Mouse (Mus musculus) liver, embryonic 14.5 days (tissue): ENCODE results near the gene Bax. TPM values are rescaled to one million over a fixed set of nuclear protein-coding genes. Genes with fewer than 3 reads are reported as not detected.
A peak's percentile ranks its signal among the peaks of the same experiment; 100 is the strongest.

ENCODE experiments used
- ATAC-seq: fragments of 200-750 bp; cut with Nextera tagmentation; 2 replicates; pipeline ENCODE4 v1.8.0; 2017; ENCODE audit warnings: moderate number of reproducible peaks, mild to moderate bottlenecking, moderate library complexity; ENCODE audit not compliant: insufficient read depth
- DNase-seq, 3 experiments: peaks; one replicate each; pipeline ENCODE4 v3.0.0-alpha.2; 2012 to 2013; ENCODE audit warnings: low read depth in 3 of 3, low spot score in 3 of 3
- H3K27ac ChIP-seq: fragments of 300-500 bp; sonication (generic); 2 replicates; pipeline ENCODE4 v1.5.1; 2014; ENCODE audit warnings: moderate library complexity, mild to moderate bottlenecking, control low read depth, inconsistent platforms
- H3K27me3 ChIP-seq: fragments of 300-500 bp; sonication (generic); 2 replicates; pipeline ENCODE4 v1.6.1; 2014; ENCODE audit warnings: mild to moderate bottlenecking, low read length, moderate library complexity; ENCODE audit not compliant: control insufficient read depth, insufficient read depth
- H3K36me3 ChIP-seq: fragments of 300-500 bp; sonication (generic); replicated peaks from 2 replicates; pipeline ENCODE4 v1.6.1; 2014; ENCODE audit warnings: low read depth; ENCODE audit not compliant: control insufficient read depth, insufficient read depth
- H3K4me1 ChIP-seq, 2 experiments: fragments of 200-500 bp in 1 of 2; fragments of 300-500 bp in 1 of 2; sonication (generic) in 1 of 2; replicated peaks; 2 replicates each; pipeline ENCODE4 v1.6.1; 2012 to 2014; ENCODE audit warnings: antibody characterized with exemption in 1 of 2, inconsistent platforms in 1 of 2, low read length in 1 of 2; ENCODE audit not compliant: control insufficient read depth in 2 of 2, insufficient read depth in 2 of 2
- H3K4me2 ChIP-seq: fragments of 300-500 bp; sonication (generic); 2 replicates; pipeline ENCODE4 v1.6.1; 2014; ENCODE audit warnings: low read depth, mild to moderate bottlenecking, control low read depth, moderate library complexity
- H3K4me3 ChIP-seq, 2 experiments: fragments of 200-500 bp in 1 of 2; fragments of 300-500 bp in 1 of 2; sonication (generic) in 1 of 2; 2 replicates each; pipeline ENCODE4 v1.5.1; 2012 to 2014; ENCODE audit warnings: low read depth in 2 of 2, low read length in 2 of 2, mild to moderate bottlenecking in 2 of 2, control low read depth in 1 of 2, inconsistent platforms in 1 of 2, moderate library complexity in 1 of 2; ENCODE audit not compliant: insufficient read depth in 1 of 2
- H3K9ac ChIP-seq: fragments of 300-500 bp; sonication (generic); replicated peaks from 2 replicates; pipeline ENCODE4 v1.6.1; 2014; ENCODE audit warnings: mild to moderate bottlenecking, control low read depth, moderate library complexity
- H3K9me3 ChIP-seq: fragments of 300-500 bp; sonication (generic); 2 replicates; pipeline ENCODE4 v1.6.1; 2016; ENCODE audit warnings: low read length, mixed read lengths; ENCODE audit not compliant: control insufficient read depth
- CTCF ChIP-seq: IDR thresholded peaks from 2 replicates; pipeline ENCODE4 v1.5.1; 2016; ENCODE audit warnings: antibody characterized with exemption, low read depth, control low read depth
- EP300 ChIP-seq: IDR thresholded peaks from 2 replicates; pipeline ENCODE4 v1.6.1; 2016; ENCODE audit warnings: antibody characterized with exemption, low read depth
- WGBS: fragments of 180-500 bp; shearing (Covaris S2); extraction: QIAGEN DNeasy Blood & Tissue Kit; methylation state at CpG from one replicate; pipeline ENCODE4 v1.1.7; 2014; ENCODE audit not compliant: insufficient replicate concordance; 5-methylcytosine and 5-hydroxymethylcytosine counted together
- polyA plus RNA-seq, 2 experiments: library from polyadenylated mRNA; depleted of rRNA in 1 of 2; stranded (reverse) in 1 of 2; unstranded in 1 of 2; fragments of >200 nt; fragmentation: Nextera tagmentation in 1 of 2; extraction: Ambion mirVana in 1 of 2; gene quantifications; 2 replicates each; pipeline versions ENCODE4 v1.2.1 to v1.2.3; 2012 to 2014

Gene Bax
- polyA plus RNA-seq, 2 experiments = 49.7 to 57.9 TPM

GRCm38 (mm10) chr7:45451344-45451982 lies 15.2 kb downstream of the Bax start:
- Histone ChIP-seq H3K4me2 (peak overlapping the region; percentile 3; the same call in 1 of the 2 replicates), H3K9ac (no peak overlapping the region), H3K9me3 (no peaks in the 10 kb centered on the region), H3K27me3 (no peaks in the 10 kb centered on the region), H3K27ac (no peak overlapping the region), H3K4me1 (peaks cover 6 to 9% of the 10 kb centered on the region in 2 experiments), H3K36me3 (no peaks in the 10 kb centered on the region; the same call in 1 of the 2 replicates), H3K4me3 (no peak overlapping the region)
- DNase-seq (peak; percentile 70 to 81 (median 71)), ATAC-seq (peak; percentile 77)
- 50% methylated on average over 23 of the region's 23 CpGs for WGBS
- TF ChIP-seq CTCF = peak; percentile 98
- TF ChIP-seq EP300 = no peak

GRCm38 (mm10) chr7:45449974-45450373 lies 16.7 kb downstream of the Bax start:
- Histone ChIP-seq H3K9ac (no peak overlapping the region), H3K27ac (no peak overlapping the region), H3K4me1 (peaks cover 6 to 9% of the 10 kb centered on the region in 2 experiments), H3K9me3 (no peaks in the 10 kb centered on the region), H3K4me3 (no peak overlapping the region), H3K36me3 (no peaks in the 10 kb centered on the region), H3K27me3 (no peaks in the 10 kb centered on the region), H3K4me2 (no peak overlapping the region)
- 90% methylated on average over 1 of the region's 1 CpGs for WGBS
- TF ChIP-seq EP300 (no peak), CTCF (no peak)
- no peak for ATAC-seq
- no peak for DNase-seq

GRCm38 (mm10) chr7:45447325-45447990 lies 19.2 kb downstream of the Bax start:
- H3K9ac ChIP-seq = no peak overlapping the region
- 23% methylated on average over 11 of the region's 11 CpGs for WGBS

GRCm38 (mm10) chr7:45446589-45446988 lies 20.1 kb downstream of the Bax start:
- Histone ChIP-seq H3K27me3 (no peaks in the 10 kb centered on the region), H3K4me1 (peaks cover 2 to 13% of the 10 kb centered on the region in 2 experiments), H3K9ac (no peak overlapping the region), H3K27ac (no peak overlapping the region), H3K4me3 (no peak overlapping the region), H3K4me2 (no peak overlapping the region), H3K36me3 (no peaks in the 10 kb centered on the region), H3K9me3 (no peaks in the 10 kb centered on the region)
- DNase-seq = no peak
- no peak for ATAC-seq
- TF ChIP-seq EP300 (no peak), CTCF (no peak)

More at GRCm38 (mm10) chr7:45447325-45447990, 19.2 kb downstream of the Bax start:
- no peak for DNase-seq
- TF ChIP-seq EP300 = no peak
- TF ChIP-seq CTCF = peak; percentile 78
- Histone ChIP-seq H3K36me3 (no peaks in the 10 kb centered on the region), H3K27me3 (no peaks in the 10 kb centered on the region), H3K9me3 (no peaks in the 10 kb centered on the region), H3K27ac (no peak overlapping the region), H3K4me3 (peak overlapping the region in 1 of 2 experiments; percentile 48; a peak in 3 of 4 replicates), H3K4me1 (peaks cover 6 to 13% of the 10 kb centered on the region in 2 experiments), H3K4me2 (peak overlapping the region; percentile 33)
- peak; percentile 51; the same call in 1 of the 2 replicates for ATAC-seq
